Comparison of ENCODE assay signal across 18 mouse cellular contexts in genomic region chr13:48950600-48951241, GRCm38 (mm10). TPM values are rescaled to one million over a fixed set of nuclear protein-coding genes. Genes with fewer than 3 reads are reported as not detected.
DNase-seq lines count a peak whose midpoint lies in the region; ATAC-seq and TF ChIP-seq lines count a peak whose summit lies in the region.
"Had no signal": no experiment of that assay in that cellular context is flagged by ENCODE, and none has a peak within 500 bp of the region (broad histone marks: within the 10 kb centered on the region; RNA-seq: fewer than 3 reads in every experiment).

No protein-coding gene starts in this region.

- TF ChIP-seq CTCF in E14TG2a.4 (conservative IDR thresholded peaks at IDR 0.05; ENCODE audit: low read length) = no peak

- no peaks in the 10 kb centered on the region for H3K9me3 ChIP-seq in heart, embryonic 16.5 days (replicated peaks; ENCODE audit: control insufficient read depth, low read length)
- H3K9me3 ChIP-seq in heart, embryonic 10.5 days = no peaks in the 10 kb centered on the region
- no peaks in the 10 kb centered on the region for H3K9me3 ChIP-seq in E14TG2a.4 (ENCODE audit: low read length)
- no peaks in the 10 kb centered on the region for H3K9me3 ChIP-seq in intestine, embryonic 15.5 days
- H3K9me3 ChIP-seq: G1E; hindbrain, embryonic 15.5 days; neural tube, embryonic 13.5 days had no signal

- no peak for ATAC-seq in heart, embryonic 16.5 days (replicated peaks; ENCODE audit: extremely low read depth, insufficient read depth, low FRiP score)
- peak; percentile 74 for ATAC-seq in intestine, embryonic 15.5 days
- ATAC-seq: liver, postnatal 0 days had no signal

- H3K36me3 ChIP-seq in heart, embryonic 16.5 days (ENCODE audit: control insufficient read depth, insufficient read depth) = peaks cover 19% of the 10 kb centered on the region
- peaks cover 28% of the 10 kb centered on the region for H3K36me3 ChIP-seq in heart, embryonic 10.5 days
- peaks cover 51% of the 10 kb centered on the region for H3K36me3 ChIP-seq in E14TG2a.4 (ENCODE audit: insufficient read depth, low read length)
- H3K36me3 ChIP-seq in intestine, embryonic 15.5 days = peaks cover 8% of the 10 kb centered on the region

- H3K27ac ChIP-seq in heart, embryonic 16.5 days (ENCODE audit: low read length) = 0 out of 2 replicates have a peak overlapping the region, but pooled peaks have one; percentile 13
- H3K27ac ChIP-seq in heart, embryonic 10.5 days = no peak overlapping the region
- peak overlapping the region; percentile 51; the same call in 1 of the 2 replicates for H3K27ac ChIP-seq in intestine, embryonic 15.5 days
- H3K27ac ChIP-seq: hindbrain, embryonic 15.5 days; neural tube, embryonic 13.5 days had no signal

- peaks cover 8% of the 10 kb centered on the region for H3K4me1 ChIP-seq in heart, embryonic 16.5 days (ENCODE audit: control insufficient read depth, insufficient read depth, low read length)
- peaks cover 13% of the 10 kb centered on the region for H3K4me1 ChIP-seq in heart, embryonic 10.5 days
- peaks cover 72% of the 10 kb centered on the region for H3K4me1 ChIP-seq in E14TG2a.4 (replicated peaks; ENCODE audit: low read depth, low read length)
- H3K4me1 ChIP-seq in intestine, embryonic 15.5 days (replicated peaks) = peaks cover 16% of the 10 kb centered on the region; the same call in 1 of the 2 replicates
- H3K4me1 ChIP-seq: hindbrain, embryonic 15.5 days had no signal

- 50% methylated on average over 5 of the region's 5 CpGs for WGBS in heart, embryonic 16.5 days
- WGBS in heart, embryonic 10.5 days = 65% methylated on average over 5 of the region's 5 CpGs
- 43% methylated on average over 5 of the region's 5 CpGs for WGBS in intestine, embryonic 15.5 days

- no peaks in the 10 kb centered on the region for H3K27me3 ChIP-seq in heart, embryonic 16.5 days (ENCODE audit: control insufficient read depth, insufficient read depth, low read length)
- no peaks in the 10 kb centered on the region for H3K27me3 ChIP-seq in heart, embryonic 10.5 days (ENCODE audit: insufficient read depth, poor library complexity, severe bottlenecking)
- H3K27me3 ChIP-seq in E14TG2a.4 (ENCODE audit: insufficient read depth, low read length) = no peaks in the 10 kb centered on the region
- no peaks in the 10 kb centered on the region for H3K27me3 ChIP-seq in intestine, embryonic 15.5 days (replicated peaks)
- H3K27me3 ChIP-seq: hindbrain, embryonic 15.5 days; neural tube, embryonic 13.5 days had no signal

- no peak overlapping the region for H3K4me3 ChIP-seq in heart, embryonic 16.5 days (ENCODE audit: low read length)
- no peak overlapping the region for H3K4me3 ChIP-seq in heart, embryonic 10.5 days
- H3K4me3 ChIP-seq in E14TG2a.4 (replicated peaks; ENCODE audit: low read length) = peak overlapping the region; percentile 14; the same call in 1 of the 2 replicates
- H3K4me3 ChIP-seq in intestine, embryonic 15.5 days (replicated peaks) = no peak overlapping the region
- H3K4me3 ChIP-seq: hindbrain, embryonic 15.5 days; neural tube, embryonic 13.5 days had no signal

- DNase-seq in heart, embryonic 10.5 days (ENCODE audit: low spot score) = no peak
- peak; percentile 37 for DNase-seq in ES-CJ7 (ENCODE audit: low read depth, low spot score)
- DNase-seq in ovary, adult 18-20 months (ENCODE audit: low spot score) = no peak
- no peak for DNase-seq in adrenal gland, adult 18-20 months (ENCODE audit: low spot score in 2 of 2)
- DNase-seq: cerebellum, adult 8-10 months; heart, postnatal 4 days; kidney, adult 8-10 months; layer of hippocampus, postnatal 36 days; liver; liver, postnatal 0 days; lung, postnatal 14 days; midbrain, embryonic 14.5 days had no signal

- no peak overlapping the region for H3K4me2 ChIP-seq in heart, embryonic 16.5 days (ENCODE audit: low read depth, low read length)
- H3K4me2 ChIP-seq in intestine, embryonic 15.5 days (replicated peaks) = no peak overlapping the region
- H3K4me2 ChIP-seq: hindbrain, embryonic 15.5 days; neural tube, embryonic 13.5 days had no signal

- no peak overlapping the region for H3K9ac ChIP-seq in heart, embryonic 16.5 days (ENCODE audit: low read length)
- no peak overlapping the region for H3K9ac ChIP-seq in intestine, embryonic 15.5 days
- H3K9ac ChIP-seq: hindbrain, embryonic 15.5 days; liver, postnatal 0 days; neural tube, embryonic 13.5 days had no signal

RNA-seq across cellular contexts. Expression of gene Fam120a, which starts 17.1 kb away (rescaled TPM):
- polyA plus RNA-seq in heart, embryonic 16.5 days (2015; fragmentation: Nextera tagmentation; extraction: Ambion mirVana) = 17.2 and 18.3 TPM in 2 replicates
- polyA plus RNA-seq in heart, embryonic 10.5 days (2016; fragmentation: Nextera tagmentation; extraction: Ambion mirVana) = 17.5 and 20.7 TPM in 2 replicates
- polyA plus RNA-seq in intestine, embryonic 15.5 days (2015; fragmentation: Nextera tagmentation; extraction: Ambion mirVana) = 30.5 and 30.7 TPM in 2 replicates
- 100 to 1,000 TPM; 148 to 180 TPM for total RNA-seq in adrenal gland, adult 18-20 months (2021)
